Mouse (Mus musculus): Measurements from ENCODE around the gene Atg9b.

DNA sequence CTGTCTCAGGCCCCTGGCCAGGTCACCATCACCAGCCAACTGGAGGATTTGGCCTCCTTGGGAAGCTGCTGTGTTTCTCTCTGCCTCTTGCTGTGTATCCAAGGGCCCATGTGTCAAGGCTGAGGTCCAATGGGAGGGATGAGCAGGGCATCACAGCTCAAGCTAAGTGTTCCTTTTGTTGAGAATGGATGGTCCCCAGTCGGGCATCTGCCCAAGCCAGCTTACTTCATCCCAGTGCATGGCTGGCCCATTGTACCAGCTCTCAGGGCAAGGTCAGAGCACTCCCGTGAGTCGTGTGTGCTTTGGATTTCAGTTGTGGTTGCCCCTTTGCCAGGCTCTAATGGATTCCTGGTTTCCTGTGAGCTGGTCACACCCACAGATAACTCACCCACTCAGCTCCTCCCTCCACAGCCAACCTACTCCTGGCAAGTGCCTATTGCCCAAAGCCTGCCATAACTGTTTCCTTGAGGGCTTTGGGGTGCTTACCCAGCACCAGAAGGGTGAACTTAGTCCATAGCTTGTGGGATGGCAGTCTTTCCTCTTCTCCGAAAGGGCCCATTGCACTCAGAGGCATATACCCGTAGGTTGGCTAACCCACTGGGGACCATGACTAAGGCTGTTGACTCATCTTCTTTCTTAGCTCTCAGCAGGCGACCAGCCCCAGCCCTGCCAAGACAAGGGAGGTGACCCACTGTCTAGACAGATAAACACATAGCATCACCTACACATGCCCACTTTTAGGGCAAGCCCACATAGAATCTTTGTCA lies 12.8 kb upstream of the Atg9b start:
- TF ChIP-seq CTCF (conservative IDR thresholded peaks at IDR 0.05; ENCODE audit: insufficient read depth, insufficient read length, low read depth, low read length) (no peak), POLR2A (IDR thresholded peaks at IDR 0.05; ENCODE audit: low read depth, low read length) (no peak)
